Mouse (Mus musculus): ENCODE measurements around the gene Gm17555. TPM values are rescaled to one million over a fixed set of nuclear protein-coding genes. Genes with fewer than 3 reads are reported as not detected.
"Not testable (repeated sequence)": the region's sequence is repeated elsewhere in the genome, so short reads cannot be mapped to it uniquely, and the experiment has no call there.

Gm17555 gene
- not detected in 2 replicates for polyA plus RNA-seq (2015; fragmentation: Nextera tagmentation; extraction: Ambion mirVana)

DNA sequence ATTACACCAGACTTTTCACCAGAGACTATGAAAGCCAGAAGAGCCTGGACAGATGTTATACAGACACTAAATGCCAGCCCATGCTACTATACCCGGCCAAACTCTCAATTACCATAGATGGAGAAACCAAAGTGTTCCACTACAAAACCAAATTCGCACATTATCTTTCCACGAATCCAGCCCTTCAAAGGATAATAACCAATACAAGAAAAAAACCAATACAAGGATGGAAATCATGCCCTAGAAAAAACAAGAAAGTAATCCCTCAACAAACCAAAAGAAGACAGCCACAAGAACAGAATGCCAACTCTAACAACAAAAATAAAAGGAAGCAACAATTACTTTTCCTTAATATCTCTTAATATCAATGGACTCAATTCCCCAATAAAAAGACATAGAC is at the start of gene Gm17555:
TSS of gene Gm17555 (plus strand) at position 301 of the 400 bp plus-strand sequence.
- not testable (repeated sequence) for H3K4me3 ChIP-seq (ENCODE audit: low read depth, low read length); H3K27ac ChIP-seq (ENCODE audit: low read depth, low read length); H3K9me3 ChIP-seq (ENCODE audit: control insufficient read depth); H3K36me3 ChIP-seq (ENCODE audit: control insufficient read depth, insufficient read depth); H3K4me2 ChIP-seq (replicated peaks; ENCODE audit: low read depth); H3K9ac ChIP-seq (ENCODE audit: low read depth, low read length); ATAC-seq; H3K27me3 ChIP-seq (replicated peaks; ENCODE audit: control insufficient read depth, insufficient read depth, low read length); H3K4me1 ChIP-seq (replicated peaks; ENCODE audit: control insufficient read depth, insufficient read depth, low read length)
- WGBS: 91% methylated on average over 3 of the region's 3 CpGs

DNA sequence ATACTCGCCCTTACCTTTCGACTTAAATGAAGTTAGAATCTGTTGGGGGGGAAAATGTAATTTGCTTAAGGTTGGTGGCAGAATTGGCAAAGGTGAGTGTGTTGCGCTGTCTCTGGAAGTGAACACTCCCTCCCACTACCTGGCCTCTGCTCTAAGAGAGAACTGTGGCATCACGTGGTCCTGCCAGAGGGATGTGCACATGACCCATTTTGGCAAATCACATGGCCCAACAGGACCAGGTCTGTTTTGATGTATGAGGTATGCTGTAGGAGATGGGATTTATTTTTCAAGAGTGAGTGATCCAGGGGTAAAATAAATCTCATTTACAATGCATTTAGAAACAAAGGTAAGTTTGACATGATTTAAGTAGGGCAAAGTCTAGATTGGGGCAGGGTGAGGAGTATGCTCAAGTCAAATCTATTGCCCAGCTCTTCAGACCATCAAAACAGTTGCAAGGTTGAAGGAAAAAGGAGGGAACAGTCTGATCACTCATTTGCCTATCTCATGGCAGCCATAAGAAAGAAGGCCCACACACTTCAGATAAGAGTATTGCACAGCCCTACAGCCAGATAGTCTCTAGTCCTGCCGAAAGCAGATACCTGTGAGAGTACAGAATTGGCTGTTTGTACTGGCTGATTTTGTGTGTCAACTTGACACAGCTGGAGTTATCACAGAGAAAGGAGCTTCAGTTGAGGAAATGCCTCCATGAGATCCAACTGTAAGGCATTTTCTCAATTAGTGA is 49.5 kb upstream of the Gm17555 start:
- no peak for ATAC-seq
- no peaks in the 10 kb centered on the region for H3K4me1 ChIP-seq (replicated peaks; ENCODE audit: control insufficient read depth, insufficient read depth, low read length)
- no peak overlapping the region for H3K4me2 ChIP-seq (replicated peaks; ENCODE audit: low read depth)
- H3K36me3 ChIP-seq (ENCODE audit: control insufficient read depth, insufficient read depth): peaks cover 10% of the 10 kb centered on the region
- no peak overlapping the region for H3K4me3 ChIP-seq (ENCODE audit: low read depth, low read length)
- no peaks in the 10 kb centered on the region for H3K9me3 ChIP-seq (ENCODE audit: control insufficient read depth)
- no peak overlapping the region for H3K27ac ChIP-seq (ENCODE audit: low read depth, low read length)
- no peaks in the 10 kb centered on the region for H3K27me3 ChIP-seq (replicated peaks; ENCODE audit: control insufficient read depth, insufficient read depth, low read length)
- WGBS: 91% methylated on average over 5 of the region's 5 CpGs
- H3K9ac ChIP-seq (ENCODE audit: low read depth, low read length): no peak overlapping the region
- no peak for TF ChIP-seq CTCF (IDR thresholded peaks at IDR 0.05; ENCODE audit: low read depth)

DNA sequence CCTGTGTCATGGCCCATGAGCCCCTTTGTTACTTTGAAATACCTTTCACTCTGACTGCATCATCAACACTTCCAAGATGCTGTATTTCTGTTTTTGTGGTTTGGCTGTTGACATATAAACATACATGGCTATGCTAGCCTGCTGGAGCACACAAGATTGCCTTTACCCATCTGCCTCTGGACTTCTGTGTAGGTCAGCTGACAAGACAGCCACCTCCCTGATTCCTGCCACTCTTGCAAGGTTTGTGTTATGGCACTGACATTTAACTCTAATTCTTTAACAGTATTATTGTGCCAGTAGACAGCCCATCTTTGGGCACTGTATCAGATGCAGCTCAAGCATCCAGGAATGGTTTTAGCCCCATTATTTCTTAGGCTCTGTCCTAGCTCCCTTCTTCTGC is 48.6 kb upstream of the Gm17555 start:
- Histone ChIP-seq H3K9me3 (ENCODE audit: control insufficient read depth) (no peaks in the 10 kb centered on the region), H3K4me3 (ENCODE audit: low read depth, low read length) (no peak overlapping the region), H3K36me3 (ENCODE audit: control insufficient read depth, insufficient read depth) (peaks cover 10% of the 10 kb centered on the region), H3K4me2 (replicated peaks; ENCODE audit: low read depth) (no peak overlapping the region), H3K27me3 (replicated peaks; ENCODE audit: control insufficient read depth, insufficient read depth, low read length) (no peaks in the 10 kb centered on the region), H3K9ac (ENCODE audit: low read depth, low read length) (no peak overlapping the region), H3K27ac (ENCODE audit: low read depth, low read length) (no peak overlapping the region), H3K4me1 (replicated peaks; ENCODE audit: control insufficient read depth, insufficient read depth, low read length) (no peaks in the 10 kb centered on the region)
- TF ChIP-seq CTCF (IDR thresholded peaks at IDR 0.05; ENCODE audit: low read depth): no peak
- no peak for ATAC-seq

DNA sequence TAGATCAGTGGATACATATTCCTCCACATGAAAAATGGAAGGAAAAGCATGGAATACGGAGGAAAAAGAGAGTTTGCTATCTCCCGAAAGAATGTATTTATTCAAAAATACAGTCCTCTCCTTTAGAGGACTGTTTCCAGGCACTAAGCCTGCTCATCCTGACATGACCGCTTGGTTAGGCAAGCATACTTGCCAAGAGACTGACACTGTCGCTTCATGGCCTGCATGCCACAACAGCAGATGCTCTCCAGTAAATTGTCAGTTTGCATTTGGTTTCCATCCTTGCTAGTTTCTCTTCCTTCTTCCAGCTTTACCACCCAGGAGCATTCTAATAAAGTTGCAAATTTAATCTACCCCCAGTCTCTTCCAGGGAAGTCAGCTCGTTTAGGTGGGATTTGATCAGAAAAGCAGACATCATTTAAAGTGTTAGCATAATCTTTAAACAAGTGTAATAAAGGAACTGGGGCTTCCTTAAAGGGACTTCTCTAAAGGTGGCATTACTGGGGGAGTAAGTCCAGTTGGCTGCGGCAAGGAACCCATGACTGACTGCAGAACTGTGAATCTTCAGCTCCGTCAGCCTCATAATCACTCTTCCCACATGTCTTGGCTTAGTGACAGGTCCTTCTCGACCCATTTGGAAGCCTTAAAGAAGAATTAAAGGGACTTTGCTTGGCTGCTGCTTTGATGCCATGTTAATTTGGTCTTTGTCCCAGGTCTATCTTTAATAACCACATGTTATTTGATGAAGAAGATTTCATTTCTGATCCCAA is 47.9 kb upstream of the Gm17555 start:
- Histone ChIP-seq H3K36me3 (ENCODE audit: control insufficient read depth, insufficient read depth) (peaks cover 7% of the 10 kb centered on the region), H3K4me1 (replicated peaks; ENCODE audit: control insufficient read depth, insufficient read depth, low read length) (no peaks in the 10 kb centered on the region), H3K9ac (ENCODE audit: low read depth, low read length) (no peak overlapping the region), H3K4me3 (ENCODE audit: low read depth, low read length) (no peak overlapping the region), H3K9me3 (ENCODE audit: control insufficient read depth) (no peaks in the 10 kb centered on the region), H3K27ac (ENCODE audit: low read depth, low read length) (no peak overlapping the region), H3K27me3 (replicated peaks; ENCODE audit: control insufficient read depth, insufficient read depth, low read length) (no peaks in the 10 kb centered on the region), H3K4me2 (replicated peaks; ENCODE audit: low read depth) (no peak overlapping the region)
- no peak for TF ChIP-seq CTCF (IDR thresholded peaks at IDR 0.05; ENCODE audit: low read depth)
- ATAC-seq: no peak
- WGBS: 82% methylated on average over 8 of the region's 8 CpGs

DNA sequence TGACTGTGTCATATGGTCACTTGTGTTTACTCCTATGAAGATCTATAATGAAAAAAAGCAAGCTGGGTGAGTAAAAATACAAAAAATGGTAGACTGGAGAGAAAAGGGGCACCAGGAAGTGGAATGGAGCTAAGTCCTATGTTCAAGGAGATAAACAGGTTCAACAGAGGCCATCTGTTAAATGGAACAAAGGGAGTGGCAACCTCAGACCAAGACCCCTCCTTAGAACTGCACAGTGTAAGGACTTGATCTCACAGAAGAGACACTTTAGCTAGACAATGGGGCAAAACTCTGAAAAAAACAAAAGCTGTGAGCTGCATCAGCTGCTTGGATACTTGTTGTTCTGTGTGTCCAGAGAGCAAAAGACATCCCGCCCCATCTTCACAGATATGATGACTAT is 43.5 kb upstream of the Gm17555 start:
- Histone ChIP-seq H3K4me1 (replicated peaks; ENCODE audit: control insufficient read depth, insufficient read depth, low read length) (no peaks in the 10 kb centered on the region), H3K4me3 (ENCODE audit: low read depth, low read length) (no peak overlapping the region), H3K9ac (ENCODE audit: low read depth, low read length) (no peak overlapping the region), H3K4me2 (replicated peaks; ENCODE audit: low read depth) (no peak overlapping the region), H3K9me3 (ENCODE audit: control insufficient read depth) (no peaks in the 10 kb centered on the region), H3K36me3 (ENCODE audit: control insufficient read depth, insufficient read depth) (no peaks in the 10 kb centered on the region), H3K27ac (ENCODE audit: low read depth, low read length) (no peak overlapping the region), H3K27me3 (replicated peaks; ENCODE audit: control insufficient read depth, insufficient read depth, low read length) (no peaks in the 10 kb centered on the region)
- ATAC-seq: no peak
- TF ChIP-seq CTCF (IDR thresholded peaks at IDR 0.05; ENCODE audit: low read depth): no peak
- WGBS: 88% methylated on average over 1 of the region's 1 CpGs

DNA sequence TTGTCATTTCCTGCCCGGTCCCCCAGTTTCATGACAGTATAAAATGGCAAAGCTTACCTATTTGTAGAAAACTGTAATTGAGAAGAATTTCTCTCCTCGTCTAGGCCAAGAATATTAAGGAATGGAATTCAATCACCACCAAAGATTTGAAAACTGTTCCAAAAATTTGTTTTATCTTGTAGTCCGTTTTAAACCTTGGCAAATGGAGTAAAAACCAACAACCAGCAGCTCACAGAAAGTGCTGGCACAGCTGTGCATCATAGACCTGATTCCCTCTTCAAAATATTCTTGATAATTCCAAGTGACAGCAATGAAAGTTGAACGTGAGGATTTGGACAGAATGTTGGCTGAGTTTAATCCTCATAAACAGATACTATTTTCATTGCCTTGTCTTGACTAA is 23.6 kb upstream of the Gm17555 start:
- no peak for TF ChIP-seq CTCF (IDR thresholded peaks at IDR 0.05; ENCODE audit: low read depth)
- WGBS: 70% methylated on average over 4 of the region's 4 CpGs
- ATAC-seq: no peak
- Histone ChIP-seq H3K4me3 (ENCODE audit: low read depth, low read length) (no peak overlapping the region), H3K9me3 (ENCODE audit: control insufficient read depth) (no peaks in the 10 kb centered on the region), H3K9ac (ENCODE audit: low read depth, low read length) (no peak overlapping the region), H3K4me1 (replicated peaks; ENCODE audit: control insufficient read depth, insufficient read depth, low read length) (no peaks in the 10 kb centered on the region), H3K27ac (ENCODE audit: low read depth, low read length) (no peak overlapping the region), H3K36me3 (ENCODE audit: control insufficient read depth, insufficient read depth) (no peaks in the 10 kb centered on the region), H3K4me2 (replicated peaks; ENCODE audit: low read depth) (no peak overlapping the region), H3K27me3 (replicated peaks; ENCODE audit: control insufficient read depth, insufficient read depth, low read length) (no peaks in the 10 kb centered on the region)

Data from intestine, postnatal 0 days (tissue).